Mouse (Mus musculus) heart, postnatal 25 days (tissue): ENCODE results near the gene Dad1. TPM values are rescaled to one million over a fixed set of nuclear protein-coding genes. Genes with fewer than 3 reads are reported as not detected.
"Not testable (repeated sequence)": the region's sequence is repeated elsewhere in the genome, so short reads cannot be mapped to it uniquely, and the experiment has no call there.

ENCODE experiments used
- DNase-seq: peaks from one replicate; pipeline ENCODE4 v3.0.0; 2022; ENCODE audit warnings: low spot score
- intact Hi-C: fragments of 180-260 bp; cut with DNase I; formaldehyde crosslinking; loops from one replicate; pipeline ENCODE4 v1.15.1; 2025
- total RNA-seq, 2 experiments: library from RNA; stranded (reverse); gene quantifications; 2 replicates each; pipeline ENCODE4 v1.2.3; 2021

Gene Dad1
- total RNA-seq, 2 experiments from 2014 or later, result 103 to 112 TPM

DNA sequence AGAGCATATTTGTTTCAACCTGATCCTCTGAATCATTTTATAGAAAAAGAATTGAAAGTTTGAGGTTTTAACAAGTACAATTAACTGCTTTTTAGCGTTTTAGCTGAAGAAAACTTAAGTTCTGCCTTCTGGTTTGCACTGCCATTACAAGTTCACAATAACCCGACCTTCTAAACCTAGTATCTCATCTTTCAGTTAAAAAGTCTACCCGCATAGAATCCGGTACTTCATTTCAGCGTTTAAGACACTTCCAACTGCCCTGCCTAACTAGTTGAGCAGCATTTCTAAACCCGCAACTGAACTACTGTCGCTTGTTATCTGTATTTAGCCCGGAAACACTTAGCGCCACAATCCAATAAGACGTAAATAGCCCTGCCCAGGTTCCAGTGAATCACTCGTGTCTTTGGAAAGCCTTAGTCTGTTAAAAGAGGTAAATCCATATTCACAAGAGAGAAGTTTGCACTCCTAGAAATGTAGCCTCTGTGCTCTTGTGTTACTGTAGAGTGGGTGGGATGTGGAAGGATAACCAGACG, 832 bp upstream of the Dad1 start:
- intact Hi-C loops, result loop anchor here (5.0 kb wide), 2 partner anchors 108 to 263 kb away; partner anchors contain the start of genes Oxa1l and Prmt5

DNA sequence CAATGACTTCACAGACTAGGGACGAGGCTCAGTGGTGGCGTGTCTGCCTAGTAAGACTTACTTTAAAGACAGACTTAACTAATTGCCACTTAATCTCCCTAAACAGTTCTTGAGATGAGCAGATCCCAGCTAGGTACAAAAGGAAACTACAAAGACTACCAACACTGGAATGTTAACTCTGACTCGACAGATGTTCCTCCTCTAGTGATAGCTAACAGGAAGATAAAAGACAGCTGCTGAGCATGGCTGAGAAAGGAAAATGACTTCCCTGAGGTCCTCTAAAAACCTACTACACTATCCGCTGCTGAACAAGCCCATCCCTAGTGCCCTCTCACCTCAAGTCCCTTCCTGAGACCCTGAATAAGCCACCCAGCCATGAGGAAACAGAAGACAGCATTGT, 3.8 kb downstream of the Dad1 start:
- DNase-seq, result no peak
- intact Hi-C loops, result loop anchor here (5.0 kb wide), 1 partner anchor 267 kb away; the partner anchor contains the start of gene Prmt5

More for the DNA sequence above, 832 bp upstream of the Dad1 start:
- DNase-seq, result no peak

DNA sequence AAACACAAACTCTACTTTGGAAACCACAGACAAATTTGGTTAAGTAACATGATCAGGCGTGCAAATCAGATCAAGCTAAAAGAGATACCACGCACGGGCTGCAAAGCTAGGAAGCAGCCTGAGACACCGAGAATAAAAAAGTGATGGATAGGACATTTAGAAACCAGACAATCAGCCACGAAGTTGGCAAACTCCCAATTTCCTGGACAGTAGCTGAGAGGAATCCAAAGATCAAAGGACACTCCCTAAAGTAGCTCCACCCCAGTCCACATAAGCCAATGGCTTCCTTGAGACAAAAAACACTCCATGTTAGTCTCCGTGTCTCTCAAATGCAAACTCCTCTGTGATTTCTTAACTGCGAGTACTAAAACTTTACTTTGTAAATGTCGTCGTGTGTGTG, 4.6 kb downstream of the Dad1 start:
- intact Hi-C loops, result no loop called here
- DNase-seq, result no peak

DNA sequence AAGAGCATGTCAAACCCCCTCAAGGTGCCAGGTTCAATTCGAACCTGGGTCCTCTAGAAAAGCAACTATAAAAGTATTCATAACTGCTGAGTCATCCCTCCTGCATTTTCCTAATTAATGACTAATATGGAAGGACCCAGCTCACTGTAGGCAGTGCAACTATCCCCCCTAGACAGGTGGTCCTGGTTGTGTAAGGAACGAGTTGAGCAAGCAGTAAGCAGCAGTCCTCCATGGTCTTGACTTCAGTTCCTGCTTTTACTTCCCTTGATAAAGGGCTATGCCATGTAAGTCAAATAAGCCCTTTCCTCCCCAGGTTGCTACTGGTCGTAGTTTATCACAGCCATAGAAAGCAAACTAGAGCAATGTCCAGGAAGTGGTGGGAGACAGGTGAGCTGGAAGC, 7.7 kb downstream of the Dad1 start:
- no peak for DNase-seq
- intact Hi-C loops, result no loop called here

DNA sequence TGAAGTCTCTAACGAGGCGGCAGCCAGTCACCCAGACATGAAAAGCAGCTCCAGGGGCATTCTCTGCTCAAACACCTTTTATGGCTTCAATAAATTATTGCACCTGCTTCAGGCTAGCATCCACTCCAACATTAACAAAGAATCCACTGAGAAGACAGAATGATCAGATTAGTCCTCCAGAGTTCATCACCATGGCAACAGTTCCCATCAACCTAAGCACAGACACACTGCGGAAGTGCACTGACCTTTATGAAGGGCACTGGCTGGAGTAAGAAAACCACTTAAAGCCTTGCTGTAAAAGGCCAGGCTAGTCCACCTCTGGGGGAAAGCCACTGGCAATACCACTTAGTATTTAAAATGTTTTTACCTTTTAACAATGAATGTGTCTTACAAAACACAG, 9.7 kb downstream of the Dad1 start:
- intact Hi-C loops, result no loop called here
- no peak for DNase-seq

DNA sequence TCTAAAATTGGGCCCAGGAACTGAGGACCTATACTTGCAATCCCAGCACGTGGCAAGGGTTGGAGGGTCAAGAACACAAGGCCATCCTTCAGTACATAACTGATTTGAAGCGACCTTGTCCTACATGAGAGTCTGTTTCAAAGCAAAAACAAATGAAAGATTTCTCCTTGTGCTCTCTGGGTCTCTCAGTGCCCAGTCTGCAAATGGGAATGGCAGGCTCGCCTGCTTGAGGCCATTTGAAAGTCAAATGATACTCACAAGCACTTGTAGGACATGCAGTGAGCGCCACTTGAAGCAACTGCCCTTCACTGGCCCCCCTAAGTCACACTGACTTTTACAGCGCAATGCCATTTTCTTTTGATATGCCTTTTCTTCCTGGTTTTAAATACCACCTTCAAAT, 13.4 kb downstream of the Dad1 start:
- intact Hi-C loops, result no loop called here

DNA sequence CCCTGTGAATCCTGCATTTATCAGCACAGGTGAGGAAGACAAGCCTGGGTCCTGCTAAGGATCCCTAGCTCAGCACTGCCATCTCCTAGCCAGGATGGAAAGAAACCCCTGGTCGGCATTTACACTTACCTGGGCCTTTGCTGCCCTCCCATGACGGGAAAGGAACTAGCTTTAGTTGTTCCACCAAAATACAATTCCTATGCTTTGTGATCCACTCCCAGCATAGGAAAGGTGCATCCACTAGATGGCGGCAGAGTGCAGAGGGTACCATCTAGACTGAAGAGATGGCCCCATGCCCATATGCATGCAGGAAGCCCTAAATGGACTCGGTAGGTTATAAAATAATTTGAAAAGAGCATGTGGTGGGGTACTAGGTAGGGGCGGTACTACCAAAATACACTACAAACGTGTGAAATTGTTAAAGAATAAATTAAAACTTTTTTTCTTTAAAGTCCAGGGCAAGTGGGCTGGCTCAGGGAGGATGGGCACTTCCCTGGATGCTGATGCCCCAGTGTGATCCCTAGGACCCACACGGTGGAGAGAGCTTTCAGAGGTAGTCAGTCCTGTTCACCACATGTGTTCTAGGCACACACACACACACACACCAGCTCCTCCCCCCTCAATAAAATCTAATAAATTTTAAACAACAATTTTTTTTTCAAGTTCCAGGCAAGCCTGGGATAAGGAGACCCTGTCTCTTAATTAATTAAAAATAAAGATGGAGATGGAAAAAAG, 14.7 kb downstream of the Dad1 start:
- peak; percentile 46 for DNase-seq
- intact Hi-C loops, result loop anchor here (5.0 kb wide), 1 partner anchor 88 kb away; no protein-coding TSS in a partner anchor

More for the DNA sequence above, 13.4 kb downstream of the Dad1 start:
- no peak for DNase-seq

DNA sequence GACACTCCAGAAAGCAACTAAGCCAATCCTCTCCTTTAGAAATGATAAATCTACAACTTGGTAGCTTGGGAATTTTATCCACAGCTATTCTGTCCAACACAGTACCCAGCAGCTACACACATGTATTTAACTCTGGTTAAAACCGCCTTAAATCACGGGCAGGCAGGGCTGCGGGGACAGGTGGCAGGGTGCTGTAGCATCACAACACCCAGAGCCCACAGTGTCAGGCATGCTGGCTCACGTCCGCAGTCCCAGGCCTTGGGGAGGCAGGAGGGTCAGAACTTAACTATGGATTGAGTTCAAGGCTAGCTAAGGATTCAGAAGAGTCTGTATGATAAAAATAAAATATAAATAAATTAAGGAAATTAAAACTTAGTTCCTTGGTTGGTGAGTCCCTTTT, 17.0 kb downstream of the Dad1 start:
- no peak for DNase-seq
- intact Hi-C loops, result loop anchor here (5.0 kb wide), 1 partner anchor 90 kb away; no protein-coding TSS in a partner anchor

DNA sequence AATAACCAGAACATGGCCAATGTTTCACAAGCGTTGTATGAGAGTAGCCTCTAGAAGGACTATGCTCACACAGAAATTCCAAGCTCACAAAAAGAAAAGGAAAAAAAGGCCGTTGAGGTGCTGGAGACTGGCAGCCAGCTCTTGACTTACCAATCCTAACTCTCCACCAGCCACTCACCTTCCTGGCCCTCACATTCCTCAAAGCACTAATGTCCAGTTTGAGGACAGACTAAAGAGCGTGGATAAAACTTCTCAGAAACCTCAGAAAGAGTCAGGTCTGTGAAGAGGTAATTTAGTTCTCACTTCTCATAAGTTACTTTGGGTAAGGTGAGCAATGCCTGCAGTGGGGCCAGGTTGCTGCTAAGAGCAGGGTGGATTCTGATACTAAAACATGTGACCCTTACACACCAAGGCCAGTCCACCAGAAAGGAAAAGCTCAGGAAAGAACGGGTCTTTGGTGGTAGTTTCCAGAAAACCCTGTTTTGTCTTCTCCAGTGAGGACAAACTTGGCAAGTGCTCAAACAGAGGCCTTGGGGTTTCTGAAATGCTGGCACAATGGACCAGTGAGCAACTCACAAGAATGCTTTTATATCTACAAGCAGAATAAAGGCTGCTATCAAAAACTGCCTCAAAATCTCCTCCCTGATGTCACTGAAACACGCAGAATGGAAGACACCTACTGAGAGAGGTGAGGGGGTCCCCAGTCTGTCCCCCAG, 17.9 kb downstream of the Dad1 start:
- intact Hi-C loops, result loop anchor here (5.0 kb wide), 1 partner anchor 91 kb away; no protein-coding TSS in a partner anchor
- no peak for DNase-seq

- no peak for DNase-seq
- intact Hi-C loops, result loop anchor here (5.0 kb wide), 1 partner anchor 93 kb away; no protein-coding TSS in a partner anchor
Observed at GRCm38 (mm10) chr14:54234231-54235040, 19.5 kb downstream of the Dad1 start.

GRCm38 (mm10) chr14:54233559-54234143, 20.3 kb downstream of the Dad1 start:
- DNase-seq, result no peak
- intact Hi-C loops, result no loop called here

GRCm38 (mm10) chr14:54232811-54233558, 20.9 kb downstream of the Dad1 start:
- intact Hi-C loops, result no loop called here
- peak; percentile 52 for DNase-seq

- intact Hi-C loops, result no loop called here
- no peak for DNase-seq
Observed at GRCm38 (mm10) chr14:54232143-54232542, 21.8 kb downstream of the Dad1 start.

GRCm38 (mm10) chr14:54231176-54231956, 22.5 kb downstream of the Dad1 start:
- intact Hi-C loops, result no loop called here
- DNase-seq, result no peak

DNA sequence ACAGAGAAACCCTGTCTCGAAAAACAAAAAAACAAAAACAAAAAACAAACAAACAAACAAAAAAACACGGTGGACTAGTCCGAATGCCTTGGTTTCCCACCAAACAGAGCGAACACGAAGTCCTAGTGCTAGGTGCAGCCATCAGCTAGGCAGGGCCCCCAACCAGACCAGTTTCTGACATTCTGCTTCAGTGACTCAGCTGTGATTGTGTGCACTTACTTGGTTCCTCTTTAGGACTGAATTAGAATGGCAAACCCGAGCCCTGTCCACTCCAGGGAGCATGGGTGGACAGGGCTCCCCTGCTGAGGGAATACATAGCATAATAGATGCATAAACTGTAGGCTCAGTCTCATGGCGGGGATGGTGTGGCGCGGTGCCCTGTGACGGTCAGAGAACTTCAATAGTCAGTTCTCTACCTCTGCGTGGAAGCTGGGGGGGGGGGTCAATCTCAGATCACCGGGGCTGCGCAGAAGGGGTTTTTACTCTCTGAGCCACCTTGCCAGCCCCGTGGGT, 23.2 kb downstream of the Dad1 start:
- no peak for DNase-seq
- intact Hi-C loops, result no loop called here

DNA sequence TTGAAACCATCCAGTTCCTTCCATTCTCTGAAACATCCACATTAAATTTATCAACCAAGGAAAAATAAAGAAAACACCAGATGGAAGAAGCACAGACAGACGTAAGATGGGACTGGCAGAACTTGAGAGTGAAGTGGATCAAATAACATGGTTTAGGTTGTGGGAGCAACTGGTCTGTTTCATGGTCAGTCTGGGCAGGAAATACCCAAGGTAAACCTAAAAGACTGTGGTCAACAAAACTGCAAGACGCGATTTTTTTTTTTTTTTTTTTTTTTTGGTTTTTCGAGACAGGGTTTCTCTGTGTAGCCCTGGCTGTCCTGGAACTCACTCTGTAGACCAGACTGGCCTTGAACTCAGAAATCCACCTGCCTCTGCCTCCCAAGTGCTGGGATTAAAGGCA, 24.1 kb downstream of the Dad1 start:
- not testable (repeated sequence) for DNase-seq
- intact Hi-C loops, result loop anchor here (2.0 to 10.0 kb wide), 5 partner anchors 132 to 415 kb away; partner anchors contain the start of genes Ajuba, Cdh24, Gm17606 and Oxa1l

GRCm38 (mm10) chr14:54228933-54229713, 24.8 kb downstream of the Dad1 start:
- intact Hi-C loops, result loop anchor here (1.0 to 10.0 kb wide), 7 partner anchors 133 to 416 kb away; partner anchors contain the start of genes Ajuba, Cdh24, Gm17606 and Oxa1l
- no peak for DNase-seq
